Mouse (Mus musculus): Measurements from ENCODE around the gene Idua.

Idua gene

DNA sequence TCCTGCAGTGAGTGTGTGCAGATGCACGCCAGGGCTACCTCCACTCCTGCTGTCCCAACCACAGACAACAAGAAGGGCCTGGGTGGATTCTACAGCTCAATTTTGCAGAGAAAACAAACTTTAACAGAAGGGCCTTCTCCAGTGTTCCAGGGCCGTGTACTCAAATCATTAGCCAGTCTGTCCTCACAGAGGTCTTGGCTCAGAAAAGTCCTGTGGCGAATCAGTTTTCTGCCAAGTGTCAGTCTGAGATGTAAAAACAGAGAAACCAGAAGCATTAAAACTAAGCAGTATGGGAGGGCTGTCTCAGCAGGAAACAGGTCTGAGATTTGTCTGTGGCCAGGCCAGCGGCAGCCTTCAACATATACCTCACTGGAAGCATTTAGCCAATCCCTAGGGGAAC lies 57.9 kb downstream of the Idua start:
- no peak for ATAC-seq (ENCODE audit: low TSS enrichment)

DNA sequence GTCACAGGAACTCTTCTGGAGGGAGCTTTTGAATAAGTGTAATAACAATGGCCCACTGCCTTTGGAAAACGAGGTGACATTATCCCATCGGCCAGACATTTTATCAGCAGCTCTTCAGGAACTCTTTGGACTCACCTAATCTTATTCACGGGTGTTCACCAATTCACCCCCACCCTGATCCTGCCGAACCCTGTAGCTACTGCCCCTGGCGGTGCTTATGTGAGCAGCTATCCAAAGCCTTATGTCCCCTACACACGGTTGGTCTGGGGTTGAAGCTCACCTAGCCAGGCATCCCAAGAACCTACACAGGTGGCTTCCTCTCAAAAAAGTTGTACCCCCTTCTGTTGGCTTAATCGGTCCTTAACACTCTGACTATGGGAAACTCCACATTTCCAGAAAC lies 59.6 kb downstream of the Idua start:
- no peak for ATAC-seq (ENCODE audit: low TSS enrichment)

DNA sequence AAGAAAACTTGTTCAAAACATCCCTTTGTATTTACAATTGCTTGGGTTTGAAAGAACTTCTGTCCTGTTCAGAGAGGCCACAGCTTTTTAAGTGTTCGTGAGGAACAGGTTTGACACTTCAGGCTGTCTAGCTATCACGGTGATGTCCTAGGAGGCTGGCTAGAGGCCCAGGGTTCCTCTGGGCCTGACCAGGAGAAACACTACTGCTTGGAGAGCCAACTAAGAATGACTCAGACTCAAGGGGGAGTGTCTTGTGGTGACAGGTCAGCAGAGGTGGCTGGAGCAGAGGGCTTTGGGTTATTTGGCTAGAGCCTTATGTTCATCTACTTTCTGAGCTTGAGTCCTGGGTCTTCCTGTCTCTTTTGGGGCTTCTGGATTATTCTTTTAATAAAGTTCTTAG lies 63.9 kb downstream of the Idua start:
- no peak for ATAC-seq (ENCODE audit: low TSS enrichment)

DNA sequence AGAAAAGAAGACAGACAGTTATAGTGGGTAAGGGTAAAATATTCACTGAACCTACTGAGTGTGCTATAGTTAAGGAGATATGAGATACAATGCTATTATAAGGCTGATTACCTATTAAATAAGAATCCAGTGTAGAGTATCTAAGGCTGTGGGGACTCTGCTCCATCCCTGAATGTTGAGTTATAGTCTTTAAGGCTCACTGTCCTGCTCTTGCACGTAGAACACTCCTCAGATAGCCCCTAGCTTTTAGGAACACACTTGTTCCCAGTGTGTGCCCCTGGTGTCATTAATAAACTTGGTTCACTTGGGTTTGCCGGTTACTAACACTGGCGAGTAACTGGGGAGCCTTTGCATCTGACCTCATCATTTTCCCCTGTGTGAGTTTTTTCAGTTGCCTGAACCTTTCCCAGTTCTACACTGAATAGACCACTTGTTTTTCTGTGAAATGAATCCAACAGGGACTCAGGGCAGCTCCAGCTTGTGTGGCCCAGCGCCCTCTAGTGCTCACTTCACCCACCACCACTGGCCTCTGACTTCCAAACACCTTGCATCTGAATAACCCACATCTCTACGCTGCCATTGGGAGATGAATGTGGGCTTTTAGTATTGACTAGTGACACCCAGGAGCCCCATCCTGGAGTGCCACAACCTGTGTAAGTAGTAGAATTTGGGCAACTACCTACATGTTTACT lies 66.6 kb downstream of the Idua start:
- ATAC-seq (ENCODE audit: low TSS enrichment): peak; percentile 87

DNA sequence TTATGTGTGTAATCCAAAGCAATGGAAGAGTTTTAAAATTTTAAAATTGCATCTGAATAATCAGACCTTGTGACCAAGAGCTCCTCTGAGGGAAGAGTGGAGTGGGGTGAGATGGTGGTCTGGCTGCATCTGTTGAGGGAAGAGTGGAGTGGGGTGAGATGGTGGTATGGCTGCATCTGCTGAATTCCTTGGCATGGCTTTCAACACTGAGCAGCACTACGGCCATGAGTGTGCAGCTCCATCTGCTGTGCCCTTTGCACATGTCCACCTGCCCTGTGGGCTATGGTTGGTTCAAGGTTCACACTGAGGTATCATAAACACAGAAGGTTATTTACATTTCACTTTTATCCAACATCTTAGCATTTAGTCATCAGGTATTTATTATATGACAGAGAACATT lies 67.3 kb downstream of the Idua start:
- ATAC-seq (ENCODE audit: low TSS enrichment): no peak

All from frontal cortex, adult (tissue).